Mouse (Mus musculus): ENCODE measurements at regions not wholly inside any gene's neighbourhood (a gene's known extent, or its start where the extent isn't known, plus 50 kb on each side); places are given as distances from the start of the nearest gene placed in this dataset.

GRCm38 (mm10) chr3:156256719-156257118, 304.9 kb upstream of the Negr1 start:
- no peak for DNase-seq

GRCm38 (mm10) chr3:156264654-156265053, 296.9 kb upstream of the Negr1 start:
- DNase-seq, result peak in 1 of 2 experiments; percentile 2

- DNase-seq, result no peak
Observed at GRCm38 (mm10) chr3:156267727-156268126, 293.9 kb upstream of the Negr1 start.

- DNase-seq, result peak; percentile 16 to 60
Observed at GRCm38 (mm10) chr3:156299984-156300770, 261.4 kb upstream of the Negr1 start.

- DNase-seq, result no peak
Observed at GRCm38 (mm10) chr3:156301302-156301701, 260.3 kb upstream of the Negr1 start.

GRCm38 (mm10) chr3:156301745-156302144, 259.8 kb upstream of the Negr1 start:
- DNase-seq, result peak; percentile 7 to 10

- no peak for DNase-seq
Observed at GRCm38 (mm10) chr3:156304174-156304573, 257.4 kb upstream of the Negr1 start.

- DNase-seq, result peak; percentile 41 to 43
Observed at GRCm38 (mm10) chr3:156305064-156305463, 256.5 kb upstream of the Negr1 start.

- DNase-seq, result no peak
Observed at GRCm38 (mm10) chr3:156335033-156335793, 226.4 kb upstream of the Negr1 start.

- DNase-seq, result no peak
Observed at GRCm38 (mm10) chr3:156341484-156341883, 220.1 kb upstream of the Negr1 start.

GRCm38 (mm10) chr3:156351727-156352126, 209.9 kb upstream of the Negr1 start:
- peak; percentile 44 to 49 for DNase-seq

GRCm38 (mm10) chr3:156353430-156353829, 208.2 kb upstream of the Negr1 start:
- DNase-seq, result no peak

- DNase-seq, result no peak
Observed at GRCm38 (mm10) chr3:156353841-156354473, 207.6 kb upstream of the Negr1 start.

GRCm38 (mm10) chr3:156368669-156369343, 192.8 kb upstream of the Negr1 start:
- no peak for DNase-seq

- DNase-seq, result no peak
Observed at GRCm38 (mm10) chr3:156376717-156377116, 184.9 kb upstream of the Negr1 start.

GRCm38 (mm10) chr3:156382919-156383318, 178.7 kb upstream of the Negr1 start:
- no peak for DNase-seq

- DNase-seq, result no peak
Observed at GRCm38 (mm10) chr3:156406136-156406535, 155.5 kb upstream of the Negr1 start.

- no peak for DNase-seq
Observed at GRCm38 (mm10) chr3:156407112-156407511, 154.5 kb upstream of the Negr1 start.

- no peak for DNase-seq
Observed at GRCm38 (mm10) chr3:156410126-156410525, 151.5 kb upstream of the Negr1 start.

GRCm38 (mm10) chr3:156412757-156413156, 148.8 kb upstream of the Negr1 start:
- no peak for DNase-seq

- no peak for DNase-seq
Observed at GRCm38 (mm10) chr3:156414431-156415427, 146.9 kb upstream of the Negr1 start.

- DNase-seq, result no peak
Observed at GRCm38 (mm10) chr3:156418124-156418523, 143.5 kb upstream of the Negr1 start.

All from cerebellum, postnatal 14 days (tissue).